Mouse (Mus musculus) embryonic facial prominence, embryonic 15.5 days (tissue): ENCODE results near the gene Cyp2d22. TPM values are rescaled to one million over a fixed set of nuclear protein-coding genes. Genes with fewer than 3 reads are reported as not detected.

Experiments
- ATAC-seq: fragments of 200-750 bp; cut with Nextera tagmentation; 2 replicates; pipeline ENCODE4 v1.8.0; 2017; ENCODE audit warnings: low read depth, moderate TSS enrichment; ENCODE audit not compliant: insufficient number of reproducible peaks, low FRiP score, low TSS enrichment
- H3K27ac ChIP-seq: fragments of 300-500 bp; sonication (generic); replicated peaks from 2 replicates; pipeline ENCODE4 v1.5.1; 2015; ENCODE audit warnings: mild to moderate bottlenecking, inconsistent platforms
- H3K27me3 ChIP-seq: fragments of 300-500 bp; sonication (generic); 2 replicates; pipeline ENCODE4 v1.6.1; 2015; ENCODE audit warnings: inconsistent platforms
- H3K36me3 ChIP-seq: fragments of 300-500 bp; sonication (generic); 2 replicates; pipeline ENCODE4 v1.6.1; 2015; ENCODE audit warnings: mild to moderate bottlenecking, inconsistent platforms
- H3K4me1 ChIP-seq: fragments of 300-500 bp; sonication (generic); 2 replicates; pipeline ENCODE4 v1.6.1; 2015; ENCODE audit warnings: inconsistent platforms
- H3K4me2 ChIP-seq: fragments of 300-500 bp; sonication (generic); replicated peaks from 2 replicates; pipeline ENCODE4 v1.6.1; 2015; ENCODE audit warnings: mild to moderate bottlenecking, inconsistent platforms
- H3K4me3 ChIP-seq: fragments of 300-500 bp; sonication (generic); replicated peaks from 2 replicates; pipeline ENCODE4 v1.5.1; 2015; ENCODE audit warnings: mild to moderate bottlenecking, inconsistent platforms
- H3K9ac ChIP-seq: fragments of 300-500 bp; sonication (generic); 2 replicates; pipeline ENCODE4 v1.6.1; 2015; ENCODE audit warnings: inconsistent platforms
- H3K9me3 ChIP-seq: fragments of 300-500 bp; sonication (generic); replicated peaks from 2 replicates; pipeline ENCODE4 v1.6.1; 2016; ENCODE audit warnings: inconsistent platforms
- WGBS: fragments of 180-500 bp; shearing (Covaris S2); methylation state at CpG from one replicate; pipeline ENCODE4 v1.1.7; 2015; 5-methylcytosine and 5-hydroxymethylcytosine counted together
- polyA plus RNA-seq: library from polyadenylated mRNA; unstranded; fragments of >200 nt; fragmentation: Nextera tagmentation; extraction: Ambion mirVana; gene quantifications from 2 replicates; pipeline ENCODE4 v1.2.1, GENCODE M21; 2015

Gene Cyp2d22
- polyA plus RNA-seq, 1 experiment from 2014 or later = 12.3 TPM

DNA sequence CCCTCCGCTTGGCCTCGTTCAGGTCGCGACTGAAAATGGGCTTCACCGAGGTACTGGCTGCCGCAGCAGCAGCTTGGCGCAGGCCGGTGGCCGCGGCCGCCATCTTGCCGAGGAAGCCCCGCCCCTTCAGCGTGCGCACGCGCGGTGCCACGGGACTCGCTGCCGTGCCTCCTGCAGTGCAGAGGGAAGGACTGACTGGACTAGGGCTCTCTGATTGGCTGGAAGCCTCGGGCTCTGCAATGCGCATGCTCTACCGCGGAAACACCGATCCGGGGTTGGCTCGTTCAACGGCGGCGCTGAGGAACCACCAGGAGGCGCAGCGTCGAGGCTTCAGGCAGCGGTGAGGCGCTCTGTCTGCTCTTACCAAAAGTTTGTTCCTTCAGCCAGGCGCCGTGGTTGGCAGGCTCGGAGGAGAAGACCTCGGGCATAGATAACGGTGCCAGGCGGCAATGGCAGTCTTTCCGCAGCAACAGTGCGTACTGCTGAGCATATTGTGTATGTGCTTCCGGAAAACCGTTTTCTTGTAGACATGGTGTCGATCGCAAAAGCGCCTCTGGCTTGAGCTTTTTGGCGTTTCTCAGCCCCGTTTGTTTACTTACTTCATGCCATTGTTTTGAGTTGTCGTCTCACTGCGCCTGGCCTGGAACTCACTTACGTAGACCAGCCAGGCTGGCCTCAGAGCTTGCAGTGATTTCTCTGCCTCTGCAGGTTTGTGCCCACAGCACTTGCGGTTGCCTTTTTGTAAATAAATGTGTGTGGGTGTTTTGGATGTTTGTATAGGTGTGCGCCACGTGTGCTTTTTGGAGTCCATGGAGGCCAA is 25.7 kb downstream of the Cyp2d22 start, which contains the start of gene Ndufa6:
TSS of gene Ndufa6 (minus strand) at position 197 of the 820 bp plus-strand sequence.
- peaks cover 18% of the 10 kb centered on the region for H3K36me3 ChIP-seq
- H3K4me2 ChIP-seq = peak within 1 kb of the TSS; percentile 86
- peak within 1 kb of the TSS; percentile 82 for H3K9ac ChIP-seq
- ATAC-seq = peak; percentile 99
- peak within 1 kb of the TSS; percentile 95 for H3K27ac ChIP-seq
- H3K4me3 ChIP-seq = peak within 1 kb of the TSS; percentile 74
- H3K4me1 ChIP-seq = peaks cover 31% of the 10 kb centered on the region
- WGBS = 1% methylated on average over 57 of the region's 57 CpGs
- no peaks in the 10 kb centered on the region for H3K27me3 ChIP-seq
- no peaks in the 10 kb centered on the region for H3K9me3 ChIP-seq

DNA sequence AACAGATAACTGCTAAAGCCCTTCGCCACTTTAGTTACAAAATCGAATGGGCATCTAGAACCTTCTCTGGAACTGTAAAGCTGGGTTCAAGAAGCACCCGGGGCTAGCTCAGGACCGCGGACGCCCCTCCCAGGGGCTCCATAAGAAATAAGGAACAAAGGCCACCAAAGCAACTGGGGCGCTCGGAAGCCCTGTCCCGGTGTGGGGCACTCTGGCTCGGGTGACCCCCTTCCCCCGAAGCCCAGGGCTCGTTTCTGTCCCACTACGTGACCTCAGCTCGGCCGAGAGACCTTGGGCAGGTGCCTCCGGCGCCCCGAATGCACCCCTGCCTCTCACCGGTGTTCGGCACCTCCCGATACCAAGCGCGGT is 26.3 kb downstream of the Cyp2d22 start:
- Histone ChIP-seq H3K27ac (peak overlapping the region; percentile 95), H3K9ac (peak overlapping the region; percentile 82), H3K36me3 (peaks cover 24% of the 10 kb centered on the region), H3K4me3 (peak overlapping the region; percentile 74), H3K9me3 (no peaks in the 10 kb centered on the region), H3K4me1 (peaks cover 28% of the 10 kb centered on the region), H3K4me2 (peak overlapping the region; percentile 86), H3K27me3 (no peaks in the 10 kb centered on the region)
- under 1% methylated on average over 23 of the region's 23 CpGs for WGBS
- peak; percentile 13; the same call in 1 of the 2 replicates for ATAC-seq

DNA sequence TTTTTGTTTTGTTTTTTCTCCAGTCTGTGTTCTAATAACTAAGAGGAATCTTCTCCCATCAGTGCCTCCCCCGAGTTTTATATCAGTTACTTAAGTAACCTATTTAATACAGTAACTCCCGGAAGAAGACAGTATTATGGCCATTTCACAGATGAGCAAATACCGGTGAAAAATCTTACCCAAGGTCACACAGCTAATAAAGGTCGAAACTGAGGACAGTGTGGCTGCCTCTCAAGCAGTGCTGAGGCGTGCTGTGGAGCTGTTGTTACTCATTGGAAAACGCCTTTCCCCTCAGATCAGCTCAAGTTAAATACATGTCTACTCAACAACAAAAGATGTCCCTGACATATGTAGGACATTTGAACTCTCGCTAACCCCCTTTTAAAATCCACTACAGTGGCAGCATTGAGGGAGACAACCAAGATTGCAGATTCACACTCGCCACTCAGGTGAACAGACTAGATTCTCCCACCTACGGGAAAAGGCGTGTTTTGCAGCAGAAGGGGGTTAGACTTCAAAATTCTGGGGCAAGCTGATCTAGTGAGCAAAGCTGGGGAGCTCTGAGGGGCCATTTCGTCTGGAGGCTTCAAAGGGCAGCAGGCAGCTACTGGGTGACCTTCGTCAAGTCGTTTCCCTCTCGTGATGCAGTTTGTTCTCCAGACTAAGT is 26.8 kb downstream of the Cyp2d22 start:
- H3K9me3 ChIP-seq = no peaks in the 10 kb centered on the region
- H3K27me3 ChIP-seq = no peaks in the 10 kb centered on the region
- peaks cover 23% of the 10 kb centered on the region for H3K4me1 ChIP-seq
- H3K4me3 ChIP-seq = peak overlapping the region; percentile 74
- WGBS = 23% methylated on average over 14 of the region's 14 CpGs
- peak overlapping the region; percentile 95; the same call in 1 of the 2 replicates for H3K27ac ChIP-seq
- H3K36me3 ChIP-seq = peaks cover 29% of the 10 kb centered on the region
- H3K9ac ChIP-seq = peak overlapping the region; percentile 82
- no peak for ATAC-seq
- H3K4me2 ChIP-seq = peak overlapping the region; percentile 86

DNA sequence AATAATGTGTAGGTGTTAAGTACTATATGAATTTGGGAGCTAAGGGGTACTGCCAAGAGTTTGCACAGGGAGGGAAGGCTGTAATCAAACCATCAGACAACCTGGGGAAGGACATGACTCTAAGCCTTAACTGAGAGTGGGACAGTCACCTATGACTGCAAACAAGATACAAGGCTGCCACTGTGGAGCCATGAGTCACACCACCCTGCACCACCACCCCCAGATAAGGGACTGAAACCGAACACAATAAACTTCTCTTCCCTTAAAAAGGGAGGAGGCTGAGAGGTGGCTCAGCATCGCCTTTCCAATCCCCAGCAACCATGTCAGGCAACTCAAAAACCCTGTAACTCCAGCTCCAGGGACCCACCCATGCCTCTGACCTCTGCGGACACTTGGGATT is 28.6 kb downstream of the Cyp2d22 start:
- H3K4me2 ChIP-seq = no peak overlapping the region
- H3K4me3 ChIP-seq = no peak overlapping the region
- ATAC-seq = no peak
- WGBS = 81% methylated on average over 3 of the region's 3 CpGs
- no peaks in the 10 kb centered on the region for H3K27me3 ChIP-seq
- no peak overlapping the region for H3K27ac ChIP-seq
- peaks cover 34% of the 10 kb centered on the region for H3K36me3 ChIP-seq
- H3K9me3 ChIP-seq = no peaks in the 10 kb centered on the region
- H3K9ac ChIP-seq = no peak overlapping the region
- peaks cover 37% of the 10 kb centered on the region for H3K4me1 ChIP-seq

DNA sequence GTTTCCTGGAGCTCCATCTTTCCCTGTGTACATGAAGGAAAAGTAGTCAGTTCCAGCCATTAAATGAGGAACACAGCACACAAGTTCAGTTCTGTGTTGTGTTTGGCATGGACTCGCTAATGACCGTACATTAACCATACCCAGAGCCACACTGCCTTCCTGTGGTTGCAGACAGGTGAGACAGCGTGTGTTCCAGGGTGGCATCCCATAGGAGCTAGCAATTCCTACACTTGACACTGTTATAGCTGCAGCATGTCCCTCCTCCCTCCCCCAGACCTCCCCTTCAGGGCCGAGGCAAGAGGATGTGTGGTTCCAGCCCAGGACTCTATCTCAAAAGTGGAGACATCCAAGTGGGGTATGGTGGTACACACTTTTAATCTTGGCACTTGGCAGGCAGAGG is 29.7 kb downstream of the Cyp2d22 start:
- 88% methylated on average over 4 of the region's 4 CpGs for WGBS
- peaks cover 34% of the 10 kb centered on the region for H3K36me3 ChIP-seq
- ATAC-seq = no peak
- H3K4me1 ChIP-seq = peaks cover 37% of the 10 kb centered on the region
- H3K4me2 ChIP-seq = no peak overlapping the region
- H3K9ac ChIP-seq = no peak overlapping the region
- no peaks in the 10 kb centered on the region for H3K27me3 ChIP-seq
- no peaks in the 10 kb centered on the region for H3K9me3 ChIP-seq
- no peak overlapping the region for H3K27ac ChIP-seq
- H3K4me3 ChIP-seq = no peak overlapping the region

DNA sequence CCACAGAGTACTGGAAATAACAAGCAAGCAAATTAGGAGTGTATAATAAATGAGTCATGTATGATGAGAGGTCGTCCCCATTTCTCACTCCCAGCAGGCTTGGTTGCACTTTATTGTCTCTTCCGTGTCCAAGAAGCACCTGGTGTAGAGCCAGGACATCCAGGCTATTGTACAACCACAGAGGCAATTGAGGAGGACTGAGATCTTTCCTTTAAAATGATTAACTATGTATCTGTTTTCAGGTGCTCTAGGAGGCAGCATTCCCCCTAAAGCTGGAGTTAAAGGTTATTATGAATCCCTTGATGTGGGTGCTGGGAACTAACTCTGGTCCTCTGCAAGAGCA is 31.1 kb downstream of the Cyp2d22 start:
- 82% methylated on average over 2 of the region's 2 CpGs for WGBS
- no peak overlapping the region for H3K4me3 ChIP-seq
- ATAC-seq = no peak

DNA sequence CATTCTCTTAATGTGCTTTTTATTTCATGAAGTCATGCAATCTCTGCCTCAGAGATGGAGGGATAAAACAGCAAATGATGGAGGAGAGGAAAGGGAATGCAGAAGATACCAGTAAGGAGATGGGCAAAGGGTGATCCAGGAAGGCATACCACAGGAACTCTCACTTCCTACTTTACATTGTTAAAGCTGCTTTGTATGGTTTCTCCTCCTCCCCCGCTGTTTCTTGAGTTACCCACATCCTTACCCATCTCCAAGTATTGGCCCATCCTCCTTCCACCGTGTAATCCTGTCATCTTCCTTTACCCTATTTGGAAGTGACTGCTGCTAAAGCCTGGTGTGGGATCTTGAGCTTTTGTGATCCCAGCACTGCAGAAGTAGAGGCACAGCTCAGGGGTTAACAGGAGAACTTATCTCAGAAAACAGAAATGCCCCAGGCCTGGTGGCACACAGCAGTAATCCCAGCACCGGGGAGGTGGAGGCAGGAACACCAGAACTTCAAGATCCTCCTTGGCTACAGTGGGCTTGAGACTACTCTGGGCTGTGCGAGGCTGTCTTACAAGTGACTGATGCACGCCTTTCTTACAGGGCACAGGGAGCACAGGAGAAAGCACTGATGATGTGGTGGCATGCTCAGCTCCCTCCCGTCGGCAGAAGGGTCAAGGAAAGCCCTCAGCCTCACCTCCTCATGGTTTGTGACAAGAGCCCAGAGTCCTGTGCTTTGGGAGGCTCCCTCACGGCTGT is 31.6 kb downstream of the Cyp2d22 start:
- no peak overlapping the region for H3K9ac ChIP-seq
- no peak overlapping the region for H3K27ac ChIP-seq
- peaks cover 36% of the 10 kb centered on the region for H3K36me3 ChIP-seq
- H3K9me3 ChIP-seq = no peaks in the 10 kb centered on the region
- H3K4me2 ChIP-seq = no peak overlapping the region
- peaks cover 32% of the 10 kb centered on the region for H3K4me1 ChIP-seq
- WGBS = 82% methylated on average over 8 of the region's 8 CpGs
- no peak overlapping the region for H3K4me3 ChIP-seq
- H3K27me3 ChIP-seq = no peaks in the 10 kb centered on the region
- no peak for ATAC-seq

More for the DNA sequence above, 31.1 kb downstream of the Cyp2d22 start:
- no peak overlapping the region for H3K27ac ChIP-seq
- no peaks in the 10 kb centered on the region for H3K27me3 ChIP-seq
- H3K4me1 ChIP-seq = peaks cover 33% of the 10 kb centered on the region
- no peak overlapping the region for H3K4me2 ChIP-seq
- peaks cover 34% of the 10 kb centered on the region for H3K36me3 ChIP-seq
- no peak overlapping the region for H3K9ac ChIP-seq
- no peaks in the 10 kb centered on the region for H3K9me3 ChIP-seq

DNA sequence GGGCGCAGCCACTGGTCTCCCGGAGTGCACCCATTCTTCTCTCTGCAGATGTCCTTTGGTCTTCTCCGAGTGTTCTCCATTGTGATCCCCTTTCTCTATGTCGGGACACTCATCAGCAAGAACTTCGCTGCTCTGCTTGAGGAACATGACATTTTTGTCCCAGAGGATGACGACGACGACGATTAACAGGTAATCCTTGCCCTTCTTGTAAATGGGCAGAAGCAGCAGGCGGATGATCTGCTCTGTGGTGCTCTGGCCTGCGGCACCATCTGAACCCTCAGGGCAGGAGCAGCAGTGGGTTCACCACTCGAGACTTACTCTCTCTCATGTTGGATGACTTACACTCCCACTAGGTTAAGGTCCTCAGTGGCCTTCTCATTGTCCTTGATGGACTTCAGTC is 32.2 kb downstream of the Cyp2d22 start:
- Histone ChIP-seq H3K4me3 (peak overlapping the region; percentile 81; the same call in 1 of the 2 replicates), H3K4me1 (peaks cover 26% of the 10 kb centered on the region), H3K27me3 (no peaks in the 10 kb centered on the region), H3K27ac (no peak overlapping the region), H3K9ac (no peak overlapping the region), H3K36me3 (peaks cover 39% of the 10 kb centered on the region), H3K4me2 (no peak overlapping the region), H3K9me3 (no peaks in the 10 kb centered on the region)
- WGBS = 90% methylated on average over 12 of the region's 12 CpGs
- no peak for ATAC-seq

DNA sequence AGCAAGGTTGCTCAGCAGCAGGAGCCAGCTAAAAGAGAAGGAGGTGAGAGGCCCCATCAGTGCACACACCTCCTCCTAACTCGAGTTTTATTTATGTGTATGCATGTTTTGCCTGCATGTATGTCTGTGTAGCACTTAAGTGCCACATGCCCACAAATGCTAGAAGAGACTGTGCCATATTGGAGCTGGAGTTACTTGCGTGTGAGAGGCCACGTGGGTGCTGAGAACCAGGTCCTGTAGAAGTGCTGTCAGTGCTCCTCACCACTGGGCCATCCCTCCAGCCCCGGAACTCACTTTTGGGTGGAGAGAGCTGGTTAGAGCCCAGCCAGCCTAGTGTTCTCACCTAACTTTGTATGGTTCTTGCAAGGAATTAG is 32.8 kb downstream of the Cyp2d22 start:
- WGBS = 78% methylated on average over 4 of the region's 4 CpGs
- Histone ChIP-seq H3K27ac (no peak overlapping the region), H3K4me2 (peak overlapping the region; percentile 87), H3K4me3 (peak overlapping the region; percentile 81), H3K9ac (0 out of 2 replicates have a peak overlapping the region, but pooled peaks have one; percentile 73), H3K36me3 (peaks cover 39% of the 10 kb centered on the region), H3K9me3 (no peaks in the 10 kb centered on the region), H3K4me1 (peaks cover 23% of the 10 kb centered on the region), H3K27me3 (no peaks in the 10 kb centered on the region)
- no peak for ATAC-seq

DNA sequence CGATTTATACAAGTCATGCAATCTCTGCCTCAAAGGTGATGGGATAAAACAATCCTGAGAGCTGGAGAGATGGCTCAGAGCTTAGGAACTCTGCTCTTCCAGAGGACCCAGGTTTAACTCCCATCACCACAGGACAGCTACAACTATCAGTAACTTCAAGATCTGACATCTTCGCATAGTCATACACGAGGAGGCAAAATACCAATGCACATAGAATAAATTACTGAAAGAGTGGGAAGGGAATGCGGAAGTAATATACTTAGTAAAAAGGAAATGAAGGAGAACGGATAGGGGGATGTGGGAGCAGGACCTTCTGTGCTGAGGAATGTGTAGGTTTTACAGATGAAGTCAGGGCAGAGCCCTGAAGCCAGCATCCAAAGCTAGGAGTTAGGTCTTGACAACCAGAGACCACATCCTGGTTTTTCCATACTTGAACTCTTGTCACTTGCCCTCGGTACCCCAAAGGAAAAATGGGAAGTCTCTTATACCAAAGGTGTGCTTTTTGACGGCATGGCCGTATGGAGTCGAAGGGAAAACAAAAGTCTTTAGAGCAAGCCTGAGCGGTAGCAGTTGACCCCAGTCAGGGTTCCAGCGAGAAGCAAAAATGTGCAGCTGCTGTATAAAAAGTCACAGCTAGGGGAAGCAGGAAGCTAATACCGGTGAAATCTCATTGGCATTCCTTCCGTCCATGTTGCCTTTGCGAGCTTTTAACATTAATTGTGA is 33.3 kb downstream of the Cyp2d22 start:
- H3K9ac ChIP-seq = peak overlapping the region; percentile 73
- ATAC-seq = no peak
- peak overlapping the region; percentile 87 for H3K4me2 ChIP-seq
- peak overlapping the region; percentile 81 for H3K4me3 ChIP-seq
- peak overlapping the region; percentile 94 for H3K27ac ChIP-seq
- no peaks in the 10 kb centered on the region for H3K9me3 ChIP-seq
- peaks cover 39% of the 10 kb centered on the region for H3K36me3 ChIP-seq
- 56% methylated on average over 14 of the region's 14 CpGs for WGBS
- no peaks in the 10 kb centered on the region for H3K27me3 ChIP-seq
- H3K4me1 ChIP-seq = peaks cover 24% of the 10 kb centered on the region
